Mouse (Mus musculus): ENCODE results near the gene Stk11.
A peak's percentile ranks its signal among the peaks of the same experiment; 100 is the strongest.

Gene Stk11

GRCm38 (mm10) chr10:80097275-80097674 lies 18.3 kb upstream of the Stk11 start:
- DNase-seq: no peak

GRCm38 (mm10) chr10:80098630-80099029 lies 17.0 kb upstream of the Stk11 start:
- no peak for DNase-seq

- DNase-seq: no peak
These were observed 14.6 kb upstream of the Stk11 start for GRCm38 (mm10) chr10:80100982-80101381.

- DNase-seq: peak; percentile 84
These were observed 13.2 kb upstream of the Stk11 start for GRCm38 (mm10) chr10:80102216-80102915.

GRCm38 (mm10) chr10:80103032-80103431 lies 12.6 kb upstream of the Stk11 start:
- no peak for DNase-seq

- DNase-seq: no peak
These were observed 11.4 kb upstream of the Stk11 start for GRCm38 (mm10) chr10:80104181-80104580.

GRCm38 (mm10) chr10:80105460-80105859 lies 10.1 kb upstream of the Stk11 start, which contains the start of gene Sbno2:
Sbno2 (minus strand) TSS chr10:80105571.
- no peak for DNase-seq

GRCm38 (mm10) chr10:80105926-80106325 lies 9.7 kb upstream of the Stk11 start:
- no peak for DNase-seq

- DNase-seq: no peak
These were observed 7.9 kb upstream of the Stk11 start for GRCm38 (mm10) chr10:80107678-80108077.

GRCm38 (mm10) chr10:80114341-80115284 lies 990 bp upstream of the Stk11 start:
- DNase-seq: peak; percentile 92

- DNase-seq: no peak
These were observed 337 bp downstream of the Stk11 start for GRCm38 (mm10) chr10:80115944-80116335.

GRCm38 (mm10) chr10:80116563-80116926 lies 942 bp downstream of the Stk11 start:
- peak; percentile 48 for DNase-seq

- DNase-seq: no peak
These were observed 1.5 kb downstream of the Stk11 start for GRCm38 (mm10) chr10:80116927-80117691.

- DNase-seq: no peak
These were observed 2.1 kb downstream of the Stk11 start for GRCm38 (mm10) chr10:80117736-80118135.

GRCm38 (mm10) chr10:80118552-80118951 lies 2.9 kb downstream of the Stk11 start:
- no peak for DNase-seq

- DNase-seq: no peak
These were observed 4.5 kb downstream of the Stk11 start for GRCm38 (mm10) chr10:80120146-80120545.

GRCm38 (mm10) chr10:80121639-80122038 lies 6.0 kb downstream of the Stk11 start:
- DNase-seq: no peak

GRCm38 (mm10) chr10:80123932-80124562 lies 8.4 kb downstream of the Stk11 start:
- no peak for DNase-seq

GRCm38 (mm10) chr10:80127920-80128319 lies 12.3 kb downstream of the Stk11 start:
- no peak for DNase-seq

GRCm38 (mm10) chr10:80129846-80130245 lies 14.2 kb downstream of the Stk11 start:
- DNase-seq: peak; percentile 70

- no peak for DNase-seq
These were observed 14.9 kb downstream of the Stk11 start for GRCm38 (mm10) chr10:80130403-80131031.

GRCm38 (mm10) chr10:80131316-80131951 lies 15.8 kb downstream of the Stk11 start:
- DNase-seq: no peak

Data from cerebellum, adult 8-10 months (tissue).